Mouse (Mus musculus): ENCODE measurements around the gene Tfrc. TPM values are rescaled to one million over a fixed set of nuclear protein-coding genes. Genes with fewer than 3 reads are reported as not detected.

The Tfrc gene
- total and polyA plus RNA-seq, 3 experiments, result 14.2 to 620 (median 507) TPM

DNA sequence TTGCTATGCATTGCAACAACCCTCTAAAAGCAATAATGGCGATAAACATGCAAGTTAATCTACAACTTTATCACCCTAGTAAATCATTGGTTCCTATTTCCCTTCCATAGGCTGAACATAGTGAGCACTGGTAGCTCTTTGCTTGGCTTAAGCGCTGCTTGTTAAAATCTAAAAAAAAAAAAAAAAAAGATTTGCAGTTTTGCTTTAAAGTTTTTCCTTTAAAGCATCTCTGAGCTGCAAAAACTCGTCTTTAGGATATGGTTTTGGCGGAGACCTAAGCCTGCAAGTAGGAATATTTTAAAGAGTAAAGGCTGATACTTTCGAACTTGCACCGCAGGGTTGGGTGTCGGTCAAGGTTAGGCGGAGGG lies 392 bp upstream of the Tfrc start:
- H3K4me3 ChIP-seq (ENCODE audit: low read depth, low read length), result peak overlapping the region; percentile 99
- no peaks in the 10 kb centered on the region for H3K27me3 ChIP-seq (ENCODE audit: insufficient read depth, low read length)
- peaks cover 29% of the 10 kb centered on the region for H3K4me1 ChIP-seq (ENCODE audit: insufficient read depth, low read depth, low read length)
- no peak for ATAC-seq (ENCODE audit: extremely low read depth, insufficient number of reproducible peaks, low FRiP score, poor library complexity, severe bottlenecking)
- H3K9me3 ChIP-seq (replicated peaks), result no peaks in the 10 kb centered on the region
- no peak for DNase-seq (ENCODE audit: low spot score)
- peaks cover 12% of the 10 kb centered on the region for H3K36me3 ChIP-seq (replicated peaks)
- TF ChIP-seq CTCF (IDR thresholded peaks at IDR 0.05; ENCODE audit: low read depth, low read length) (no peak), TAL1 (conservative IDR thresholded peaks at IDR 0.05; ENCODE audit: low read depth, low read length) (no peak)

DNA sequence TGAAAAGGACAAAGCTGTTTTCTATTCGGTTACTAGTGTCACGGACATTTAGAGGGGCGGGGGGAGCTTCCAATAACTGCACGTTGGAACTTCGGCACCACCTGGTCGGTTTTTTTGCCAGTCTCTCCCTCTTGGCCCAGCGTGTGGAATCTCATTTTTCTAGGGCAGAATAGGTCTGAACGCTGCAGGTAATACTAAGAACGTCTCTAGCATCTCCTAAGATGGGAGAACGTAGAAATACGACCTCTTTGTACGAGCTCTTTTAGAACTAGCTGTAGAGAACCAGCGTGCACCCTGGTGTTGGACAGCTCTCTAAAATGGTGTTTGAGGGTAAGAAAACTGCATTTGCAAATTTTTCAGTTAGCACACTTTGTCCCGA lies 670 bp downstream of the Tfrc start:
- TF ChIP-seq POLR2AphosphoS5 (IDR thresholded peaks at IDR 0.05; ENCODE audit: insufficient replicate concordance, low read depth, low read length) (no peak), GATA1 (IDR thresholded peaks at IDR 0.05; ENCODE audit: borderline replicate concordance, low read length) (no peak), CTCF (IDR thresholded peaks at IDR 0.05; ENCODE audit: low read depth, low read length) (no peak), GATA2 (IDR thresholded peaks at IDR 0.05; ENCODE audit: borderline replicate concordance, low read depth, low read length) (no peak), TAL1 (conservative IDR thresholded peaks at IDR 0.05; ENCODE audit: low read depth, low read length) (no peak)
- Histone ChIP-seq H3K9me3 (replicated peaks) (no peaks in the 10 kb centered on the region), H3K4me1 (ENCODE audit: insufficient read depth, low read depth, low read length) (peaks cover 38% of the 10 kb centered on the region), H3K27me3 (ENCODE audit: insufficient read depth, low read length) (no peaks in the 10 kb centered on the region), H3K36me3 (replicated peaks) (peaks cover 17% of the 10 kb centered on the region), H3K4me3 (ENCODE audit: low read depth, low read length) (peak overlapping the region; percentile 99)
- ATAC-seq (ENCODE audit: extremely low read depth, insufficient number of reproducible peaks, low FRiP score, poor library complexity, severe bottlenecking) (no peak), DNase-seq (ENCODE audit: low spot score) (no peak)

DNA sequence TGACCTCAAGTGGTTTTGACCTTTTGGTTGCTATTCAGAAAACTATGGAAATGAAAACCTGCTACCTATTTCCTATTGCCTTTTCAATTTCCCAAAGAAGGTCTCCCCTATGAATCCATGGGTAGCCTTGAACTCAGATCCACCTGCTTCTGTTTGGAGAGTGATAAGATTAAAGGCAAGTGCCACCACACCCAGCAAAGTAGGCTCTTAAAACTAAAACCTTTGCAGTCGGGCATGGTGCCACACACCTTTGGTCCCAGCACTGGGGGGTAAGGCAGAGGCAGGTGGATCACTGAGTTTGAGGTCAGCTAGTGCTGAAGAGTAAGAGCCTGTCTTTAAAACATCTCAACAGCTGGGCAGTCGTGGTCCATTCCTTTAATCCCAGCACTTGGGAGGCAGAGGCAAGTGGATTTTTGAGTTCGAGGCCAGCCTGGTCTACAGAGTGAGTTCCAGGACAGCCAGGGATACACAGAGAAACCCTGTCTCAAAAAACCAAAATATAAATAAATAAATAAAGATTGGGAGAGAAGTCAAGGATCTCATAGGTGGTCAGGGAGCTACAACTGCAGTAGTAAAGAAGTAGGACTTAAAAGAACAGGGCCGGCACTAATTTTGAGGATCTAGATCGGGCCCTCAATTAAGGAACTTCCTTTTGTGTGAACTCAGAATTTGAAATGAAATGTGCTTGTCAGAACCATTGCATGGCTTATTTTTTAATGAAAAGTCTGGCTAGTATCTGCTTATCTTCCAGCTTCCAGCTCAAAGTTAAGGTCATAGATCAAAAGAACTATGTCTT lies 1.9 kb downstream of the Tfrc start:
- Histone ChIP-seq H3K4me3 (ENCODE audit: low read depth, low read length) (peak overlapping the region; percentile 99), H3K27me3 (ENCODE audit: insufficient read depth, low read length) (no peaks in the 10 kb centered on the region), H3K9me3 (replicated peaks) (no peaks in the 10 kb centered on the region), H3K36me3 (replicated peaks) (peaks cover 30% of the 10 kb centered on the region), H3K4me1 (ENCODE audit: insufficient read depth, low read depth, low read length) (peaks cover 46% of the 10 kb centered on the region)
- no peak for DNase-seq (ENCODE audit: low spot score)
- no peak for ATAC-seq (ENCODE audit: extremely low read depth, insufficient number of reproducible peaks, low FRiP score, poor library complexity, severe bottlenecking)
- TF ChIP-seq GATA1 (IDR thresholded peaks at IDR 0.05; ENCODE audit: borderline replicate concordance, low read length) (no peak), TAL1 (conservative IDR thresholded peaks at IDR 0.05; ENCODE audit: low read depth, low read length) (no peak), GATA2 (IDR thresholded peaks at IDR 0.05; ENCODE audit: borderline replicate concordance, low read depth, low read length) (no peak)

DNA sequence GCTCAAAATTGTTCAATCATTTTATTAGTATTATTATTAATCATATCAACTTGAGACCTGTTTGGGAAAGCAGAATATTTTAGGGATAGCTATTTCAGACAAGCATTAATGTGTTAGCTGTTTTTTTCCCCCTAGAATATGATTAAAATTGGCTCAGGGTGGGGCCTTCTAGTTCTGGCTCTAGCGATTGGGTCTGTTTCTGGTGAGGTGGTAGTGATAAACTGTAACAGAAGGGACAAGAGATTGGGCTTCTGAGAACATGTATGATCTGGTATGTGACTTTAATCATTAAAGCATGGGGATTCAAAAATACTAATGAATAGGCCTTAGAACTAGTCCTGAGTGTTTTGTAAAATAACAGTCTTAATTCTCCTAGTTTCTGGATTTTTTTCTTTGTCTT lies 3.3 kb downstream of the Tfrc start:
- Histone ChIP-seq H3K9me3 (replicated peaks) (no peaks in the 10 kb centered on the region), H3K36me3 (replicated peaks) (peaks cover 43% of the 10 kb centered on the region), H3K27me3 (ENCODE audit: insufficient read depth, low read length) (no peaks in the 10 kb centered on the region), H3K4me1 (ENCODE audit: insufficient read depth, low read depth, low read length) (peaks cover 44% of the 10 kb centered on the region), H3K4me3 (ENCODE audit: low read depth, low read length) (peak overlapping the region; percentile 99; the same call in 1 of the 2 replicates)
- ATAC-seq (ENCODE audit: extremely low read depth, insufficient number of reproducible peaks, low FRiP score, poor library complexity, severe bottlenecking) (no peak), DNase-seq (ENCODE audit: low spot score) (no peak)
- TF ChIP-seq POLR2AphosphoS5 (IDR thresholded peaks at IDR 0.05; ENCODE audit: insufficient replicate concordance, low read depth, low read length), result no peak
- TF ChIP-seq CTCF (IDR thresholded peaks at IDR 0.05; ENCODE audit: low read depth, low read length), result no peak
- no peak for TF ChIP-seq GATA2 (IDR thresholded peaks at IDR 0.05; ENCODE audit: borderline replicate concordance, low read depth, low read length)
- no peak for TF ChIP-seq GATA1 (IDR thresholded peaks at IDR 0.05; ENCODE audit: borderline replicate concordance, low read length)
- no peak for TF ChIP-seq TAL1 (conservative IDR thresholded peaks at IDR 0.05; ENCODE audit: low read depth, low read length)

DNA sequence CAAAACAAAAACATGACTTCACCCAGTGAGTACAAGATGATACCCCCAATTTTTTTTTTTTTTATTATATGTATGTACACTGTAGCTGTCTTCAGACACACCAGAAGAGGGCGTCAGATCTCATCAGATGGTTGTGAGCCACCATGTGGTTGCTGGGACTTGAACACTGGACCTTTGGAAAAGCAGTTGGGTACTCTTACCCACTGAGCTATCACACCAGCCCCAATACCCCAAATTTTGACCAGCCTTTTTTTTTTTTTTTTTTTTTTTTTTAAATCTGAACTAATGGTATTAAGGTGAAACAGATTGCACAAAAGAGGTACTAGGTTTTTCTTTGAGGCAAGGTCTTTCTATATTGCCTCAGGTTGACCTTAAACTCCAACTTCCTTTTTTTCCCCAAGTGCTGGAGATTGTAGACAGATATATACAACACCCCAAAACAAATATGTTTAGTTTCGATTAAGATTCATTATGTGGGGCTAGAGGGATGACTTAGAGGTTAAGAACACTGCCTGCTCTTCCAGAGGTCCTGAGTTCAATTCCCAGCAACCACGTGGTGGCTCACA lies 4.6 kb downstream of the Tfrc start:
- no peak for TF ChIP-seq TAL1 (conservative IDR thresholded peaks at IDR 0.05; ENCODE audit: low read depth, low read length)
- TF ChIP-seq POLR2AphosphoS5 (IDR thresholded peaks at IDR 0.05; ENCODE audit: insufficient replicate concordance, low read depth, low read length), result no peak
- TF ChIP-seq GATA1 (IDR thresholded peaks at IDR 0.05; ENCODE audit: borderline replicate concordance, low read length), result no peak
- no peaks in the 10 kb centered on the region for H3K9me3 ChIP-seq (replicated peaks)
- peaks cover 54% of the 10 kb centered on the region for H3K36me3 ChIP-seq (replicated peaks)
- DNase-seq (ENCODE audit: low spot score) (no peak), ATAC-seq (ENCODE audit: extremely low read depth, insufficient number of reproducible peaks, low FRiP score, poor library complexity, severe bottlenecking) (no peak)
- H3K4me1 ChIP-seq (ENCODE audit: insufficient read depth, low read depth, low read length), result peaks cover 34% of the 10 kb centered on the region
- H3K27me3 ChIP-seq (ENCODE audit: insufficient read depth, low read length), result no peaks in the 10 kb centered on the region
- no peak overlapping the region; the same call in 1 of the 2 replicates for H3K4me3 ChIP-seq (ENCODE audit: low read depth, low read length)

DNA sequence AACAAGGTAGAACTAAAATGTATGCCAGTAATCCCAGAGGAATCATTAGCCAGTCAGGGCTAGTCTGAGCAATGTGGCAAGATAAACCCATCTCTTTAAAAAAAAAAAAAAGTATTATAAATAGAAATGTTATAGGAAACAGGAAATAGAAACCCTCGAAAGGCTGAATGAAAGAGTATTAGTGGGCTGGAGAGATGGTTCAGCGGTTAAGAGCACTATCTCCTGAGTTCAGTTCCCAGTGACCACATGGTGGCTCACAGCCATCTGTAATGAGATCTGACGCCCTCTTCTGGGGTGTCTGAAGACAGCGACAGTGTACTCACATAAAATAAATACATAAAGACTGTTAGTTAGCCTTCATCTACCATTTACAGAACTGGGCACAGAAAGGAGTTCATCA lies 5.3 kb downstream of the Tfrc start:
- Histone ChIP-seq H3K9me3 (replicated peaks) (no peaks in the 10 kb centered on the region), H3K27me3 (ENCODE audit: insufficient read depth, low read length) (no peaks in the 10 kb centered on the region), H3K4me1 (ENCODE audit: insufficient read depth, low read depth, low read length) (peaks cover 38% of the 10 kb centered on the region), H3K4me3 (ENCODE audit: low read depth, low read length) (no peak overlapping the region), H3K36me3 (replicated peaks) (peaks cover 61% of the 10 kb centered on the region)
- DNase-seq (ENCODE audit: low spot score) (no peak), ATAC-seq (ENCODE audit: extremely low read depth, insufficient number of reproducible peaks, low FRiP score, poor library complexity, severe bottlenecking) (no peak)
- TF ChIP-seq GATA2 (IDR thresholded peaks at IDR 0.05; ENCODE audit: borderline replicate concordance, low read depth, low read length) (no peak), CTCF (IDR thresholded peaks at IDR 0.05; ENCODE audit: low read depth, low read length) (no peak), GATA1 (IDR thresholded peaks at IDR 0.05; ENCODE audit: borderline replicate concordance, low read length) (no peak), POLR2AphosphoS5 (IDR thresholded peaks at IDR 0.05; ENCODE audit: insufficient replicate concordance, low read depth, low read length) (no peak), TAL1 (conservative IDR thresholded peaks at IDR 0.05; ENCODE audit: low read depth, low read length) (0 out of 2 replicates have a peak, but pooled peaks have one; percentile 17)
